Mouse (Mus musculus) olfactory bulb, adult 2 months (tissue): Measurements from ENCODE around the gene Btg2.

ENCODE experiments used
- CTCF ChIP-seq: fragments of 200-500 bp; IDR thresholded peaks from 2 replicates; pipeline ENCODE4 v1.5.1; 2012; ENCODE audit warnings: low read depth, mild to moderate bottlenecking, low read length, moderate library complexity; ENCODE audit not compliant: insufficient read depth
- POLR2A ChIP-seq: fragments of 200-500 bp; IDR thresholded peaks from 2 replicates; pipeline ENCODE4 v1.6.1; 2012; ENCODE audit warnings: mild to moderate bottlenecking, low read depth, low read length, moderate library complexity; ENCODE audit not compliant: insufficient read depth

GRCm38 (mm10) chr1:134055058-134055457 is 23.9 kb downstream of the Btg2 start:
- TF ChIP-seq POLR2A (no peak), CTCF (no peak)
